Mouse (Mus musculus) cerebellum, adult 11-12 months (tissue): ENCODE data around the gene Gas1.
A peak's percentile ranks its signal among the peaks of the same experiment; 100 is the strongest.

ENCODE experiments used
- DNase-seq: peaks from one replicate; pipeline ENCODE4 v3.0.0; 2022

The Gas1 gene

GRCm38 (mm10) chr13:60177106-60177796 is at the start of gene Gas1:
Gene Gas1, minus strand, starts transcription at chr13:60177365.
- peak; percentile 54 for DNase-seq

GRCm38 (mm10) chr13:60226251-60226836 is 49.2 kb upstream of the Gas1 start:
- no peak for DNase-seq

GRCm38 (mm10) chr13:60225736-60226135 is 48.6 kb upstream of the Gas1 start:
- DNase-seq, result no peak

GRCm38 (mm10) chr13:60225276-60225675 is 48.1 kb upstream of the Gas1 start:
- no peak for DNase-seq

GRCm38 (mm10) chr13:60223797-60224196 is 46.6 kb upstream of the Gas1 start:
- no peak for DNase-seq

DNA sequence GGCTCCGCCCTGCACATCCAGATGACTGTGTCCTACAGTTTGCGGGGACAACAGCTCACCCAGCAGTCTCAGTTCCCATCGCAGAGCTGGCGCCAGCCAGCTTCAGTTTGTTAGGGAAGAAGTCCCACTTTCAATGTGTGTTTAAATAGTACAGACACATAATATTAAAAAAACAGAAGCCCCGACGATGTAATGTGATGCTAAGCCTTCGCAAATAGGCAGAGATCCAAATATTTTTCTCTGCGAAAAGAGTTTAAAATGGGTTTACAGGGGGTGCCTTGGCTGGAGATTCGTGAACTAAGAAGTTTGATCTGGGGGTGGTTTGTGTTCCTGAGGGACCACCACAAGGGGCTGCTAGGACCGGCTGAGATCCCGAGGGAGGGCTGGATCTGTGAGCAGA is 45.2 kb upstream of the Gas1 start:
- DNase-seq, result no peak

DNA sequence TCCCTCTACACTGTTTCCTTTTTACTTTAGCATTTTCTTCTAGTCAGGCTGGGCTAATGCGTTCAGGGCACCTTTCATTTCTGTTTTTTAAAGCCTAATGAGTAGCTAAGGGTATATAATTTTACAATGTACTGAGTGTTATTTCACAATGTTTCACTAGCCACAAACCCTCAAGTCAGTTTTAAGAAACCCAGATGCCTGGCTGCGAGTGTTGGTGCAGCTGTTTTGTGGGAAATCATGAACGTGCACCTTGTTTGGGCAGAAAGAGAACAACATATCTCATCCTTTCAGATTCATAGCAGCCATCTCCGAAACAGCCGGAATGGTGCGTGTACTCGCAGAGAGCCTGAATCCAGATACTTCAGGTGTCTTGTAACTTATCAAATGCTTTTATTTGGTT is 36.7 kb upstream of the Gas1 start:
- DNase-seq, result no peak

DNA sequence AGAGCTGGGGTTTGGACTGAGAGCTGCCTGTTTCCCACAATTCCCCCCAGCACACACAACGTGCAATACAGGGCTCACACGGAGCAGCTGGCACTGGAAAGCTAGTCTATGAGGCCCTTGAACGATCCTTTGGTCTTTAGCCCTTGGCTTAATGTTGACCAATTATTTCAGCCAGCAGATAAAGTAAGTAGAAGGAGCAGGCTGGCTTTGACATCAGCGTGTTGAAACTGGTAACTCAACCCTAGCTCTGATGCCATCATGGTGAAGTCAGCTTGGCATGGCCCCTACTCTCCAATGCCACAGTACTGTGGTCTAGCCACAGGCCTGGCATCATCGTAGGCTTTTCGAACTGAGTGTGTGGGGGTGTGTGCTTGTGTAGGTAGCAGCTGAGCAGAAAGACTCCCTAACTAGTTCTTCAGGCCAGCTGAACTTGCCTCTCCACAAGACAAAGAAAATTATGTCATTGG is 30.0 kb upstream of the Gas1 start:
- no peak for DNase-seq

GRCm38 (mm10) chr13:60204746-60205145 is 27.6 kb upstream of the Gas1 start:
- no peak for DNase-seq

DNA sequence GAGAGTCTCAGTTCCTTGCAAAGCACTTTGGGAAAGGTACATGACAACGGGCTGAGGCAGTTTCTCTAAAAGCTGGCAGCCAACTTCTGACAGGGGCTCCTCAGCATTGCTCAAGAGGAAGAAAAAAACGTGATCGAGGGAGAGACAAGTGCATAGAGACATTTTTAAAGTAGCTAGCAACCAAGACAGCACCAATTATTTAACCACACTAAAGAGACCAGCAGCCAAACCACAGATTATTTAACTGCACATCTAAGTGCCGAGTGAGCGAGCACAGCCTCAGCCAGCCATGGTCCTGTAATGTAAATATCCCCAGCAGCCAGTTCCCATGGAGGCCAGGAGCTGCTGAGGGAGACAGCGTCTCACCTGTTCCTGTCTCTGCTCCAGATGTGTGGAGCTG is 16.1 kb upstream of the Gas1 start:
- no peak for DNase-seq

GRCm38 (mm10) chr13:60189923-60190322 is 12.8 kb upstream of the Gas1 start:
- no peak for DNase-seq

- DNase-seq, result no peak
These were observed 11.8 kb upstream of the Gas1 start for GRCm38 (mm10) chr13:60188952-60189351.

DNA sequence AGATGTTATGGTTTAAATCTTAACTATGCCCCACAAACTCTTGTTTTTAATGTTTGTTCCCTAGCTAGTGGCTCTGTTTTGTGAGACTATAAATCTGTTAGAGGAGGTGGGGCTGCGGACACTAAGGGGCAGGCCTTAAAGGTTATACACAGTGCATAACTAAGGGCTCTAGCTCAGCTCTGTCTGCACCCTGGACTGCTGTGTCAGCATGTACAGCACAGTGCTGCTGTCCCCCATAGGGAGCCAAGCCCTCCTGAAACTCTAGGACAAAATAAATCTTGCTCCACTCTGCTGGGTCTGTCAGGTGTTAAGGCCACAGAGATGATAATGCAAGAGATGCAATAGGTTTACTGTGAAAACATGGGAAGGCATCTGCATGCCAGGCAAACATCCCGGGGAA is 10.1 kb upstream of the Gas1 start:
- no peak for DNase-seq

GRCm38 (mm10) chr13:60182346-60182745 is 5.2 kb upstream of the Gas1 start:
- no peak for DNase-seq

- DNase-seq, result no peak
These were observed 2.5 kb upstream of the Gas1 start for GRCm38 (mm10) chr13:60179641-60180040.

DNA sequence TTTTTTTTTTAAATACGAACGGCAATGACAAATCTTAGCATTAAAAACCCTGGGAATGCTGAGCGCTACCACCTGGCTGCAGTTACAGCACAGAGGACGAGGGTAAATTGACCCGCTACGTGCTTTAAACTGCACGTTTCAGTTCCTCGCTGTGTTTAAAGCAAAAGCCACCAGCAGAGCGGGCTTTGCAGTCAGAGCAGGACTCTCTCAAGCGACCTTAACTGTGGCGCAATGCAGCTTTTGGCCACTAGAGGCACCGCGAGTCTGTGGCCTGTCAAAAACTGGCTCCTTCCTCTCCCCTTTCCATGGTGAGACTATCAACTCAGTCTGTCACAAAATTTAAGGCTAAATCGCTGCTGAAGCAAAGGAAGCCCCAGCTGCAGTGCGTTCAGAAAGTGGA is 1.3 kb upstream of the Gas1 start:
- DNase-seq, result peak; percentile 42

DNA sequence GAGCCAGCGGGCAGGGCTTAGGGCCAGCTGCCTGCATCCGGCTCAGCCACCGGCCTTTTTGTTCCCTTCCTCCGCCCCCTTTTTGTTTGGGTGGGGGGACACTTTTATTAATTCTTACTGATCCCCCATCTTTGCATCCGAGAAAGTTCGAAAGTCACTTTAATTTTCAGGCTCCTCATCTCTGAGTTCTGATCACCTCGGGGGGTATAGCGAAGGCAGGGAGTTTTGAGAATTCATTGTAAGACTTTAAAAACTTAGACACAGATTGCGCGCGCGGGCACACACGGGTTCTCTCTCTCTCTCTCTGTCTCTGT is 589 bp upstream of the Gas1 start:
- DNase-seq, result no peak

- DNase-seq, result no peak
These were observed 424 bp downstream of the Gas1 start for GRCm38 (mm10) chr13:60176776-60177105.

DNA sequence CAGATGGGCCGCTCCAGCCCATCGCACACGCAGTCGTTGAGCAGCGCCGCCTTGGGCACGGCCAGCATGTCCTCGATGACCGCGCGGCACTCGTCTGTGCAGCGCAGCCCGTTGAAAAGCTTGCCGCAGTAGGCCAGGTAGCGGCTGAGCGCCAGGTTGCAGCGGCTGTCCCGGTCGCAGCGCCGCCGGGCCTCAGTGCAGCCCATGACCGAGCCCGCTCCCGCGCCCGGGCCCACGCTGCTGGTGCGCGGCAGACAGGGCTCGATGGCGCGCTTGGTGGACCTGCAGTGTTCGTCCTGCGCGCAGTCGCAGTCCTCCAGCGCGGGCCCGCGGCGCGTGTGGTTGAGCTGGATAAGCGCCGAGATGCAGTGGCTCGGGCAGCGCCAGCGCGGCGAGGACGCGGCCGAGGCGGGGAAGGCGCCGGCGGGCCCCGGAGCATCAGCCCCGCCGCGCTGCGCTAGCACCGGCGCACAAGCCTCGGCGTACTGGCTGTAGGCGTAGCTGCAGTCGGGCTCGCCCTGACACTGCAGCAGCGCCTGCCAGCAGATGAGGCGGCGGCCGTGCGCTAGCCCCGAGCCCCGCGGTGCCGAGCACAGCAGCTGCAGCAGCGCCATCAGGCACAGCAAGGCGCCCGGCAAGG is 909 bp downstream of the Gas1 start:
- DNase-seq, result peak; percentile 6

GRCm38 (mm10) chr13:60175490-60176135 is 1.6 kb downstream of the Gas1 start:
- DNase-seq, result no peak

- DNase-seq, result no peak
These were observed 2.2 kb downstream of the Gas1 start for GRCm38 (mm10) chr13:60174953-60175352.

GRCm38 (mm10) chr13:60173591-60174524 is 3.3 kb downstream of the Gas1 start:
- DNase-seq, result no peak

- no peak for DNase-seq
These were observed 4.0 kb downstream of the Gas1 start for GRCm38 (mm10) chr13:60173186-60173585.
